Mouse (Mus musculus) kidney, postnatal 4 days (tissue): ENCODE data around the gene Mamdc2.

Source experiments
- DNase-seq, 2 experiments: peaks; one replicate each; pipeline ENCODE4 v3.0.0; 2021; ENCODE audit warnings: mixed read lengths in 2 of 2

Gene Mamdc2

DNA sequence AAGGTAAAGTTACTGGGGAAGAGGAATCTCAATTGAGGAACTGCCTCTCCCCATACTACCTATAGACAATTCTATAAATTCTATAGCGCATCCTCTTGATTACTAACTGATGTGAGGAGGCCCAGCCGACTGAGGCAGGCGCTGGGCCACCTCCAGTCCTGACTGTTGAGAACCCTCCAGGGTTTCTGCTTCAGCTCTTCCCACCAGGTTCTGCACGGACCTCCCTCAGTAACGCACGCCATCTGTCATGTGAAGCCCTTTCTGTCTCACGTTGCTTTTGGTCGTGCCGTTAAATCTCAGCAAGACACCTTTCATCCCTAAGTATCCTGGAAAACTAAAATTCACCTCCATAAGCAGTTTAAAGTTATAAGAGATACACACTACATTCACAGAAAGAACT is 191.5 kb downstream of the Mamdc2 start:
- DNase-seq = no peak
